Mouse (Mus musculus): Measurements from ENCODE around the gene Ccng1.
"Not testable (repeated sequence)": the region's sequence is repeated elsewhere in the genome, so short reads cannot be mapped to it uniquely, and the experiment has no call there.

Gene Ccng1

GRCm38 (mm10) chr11:40718324-40718723 lies 36.8 kb downstream of the Ccng1 start:
- DNase-seq (ENCODE audit: low read depth, low spot score), result no peak

- DNase-seq (ENCODE audit: low read depth, low spot score), result peak; percentile 7
Observed at GRCm38 (mm10) chr11:40715524-40715923, 39.6 kb downstream of the Ccng1 start.

GRCm38 (mm10) chr11:40713858-40714257 lies 41.3 kb downstream of the Ccng1 start:
- DNase-seq (ENCODE audit: low read depth, low spot score), result no peak

GRCm38 (mm10) chr11:40709899-40710298 lies 45.2 kb downstream of the Ccng1 start:
- not testable (repeated sequence) for DNase-seq (ENCODE audit: low read depth, low spot score)

Measured in mesoderm, embryonic 11.5 days (tissue).